Mouse (Mus musculus) frontal cortex, postnatal 14 days (tissue): ENCODE data around the gene Snx29.
A peak's percentile ranks its signal among the peaks of the same experiment; 100 is the strongest.
"Not testable (repeated sequence)": the region's sequence is repeated elsewhere in the genome, so short reads cannot be mapped to it uniquely, and the experiment has no call there.

Experiments used
- DNase-seq, 2 experiments: peaks; one replicate each; pipeline ENCODE4 v3.0.0; 2022; ENCODE audit warnings: low spot score in 2 of 2

The Snx29 gene

DNA sequence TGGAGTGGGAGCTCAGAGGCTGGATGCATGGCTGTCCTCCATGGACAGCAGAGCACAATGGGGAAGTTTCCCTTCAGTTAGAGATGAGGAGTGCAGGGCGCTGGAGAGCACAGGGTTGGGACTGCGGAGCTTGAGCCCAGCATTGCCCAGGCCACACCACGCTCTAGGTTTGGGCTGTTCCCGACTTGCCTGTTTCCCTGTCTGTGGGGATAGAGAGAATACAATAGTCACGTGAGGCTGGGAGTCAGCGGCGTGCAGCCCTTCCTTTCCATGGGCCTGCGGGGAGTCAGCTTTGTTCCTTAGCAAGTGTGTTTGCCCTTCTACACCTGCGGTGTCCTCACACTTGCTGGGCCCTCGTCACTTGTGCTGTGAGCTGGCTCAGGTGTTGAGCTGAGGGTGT, 37.2 kb downstream of the Snx29 start:
- no peak for DNase-seq

DNA sequence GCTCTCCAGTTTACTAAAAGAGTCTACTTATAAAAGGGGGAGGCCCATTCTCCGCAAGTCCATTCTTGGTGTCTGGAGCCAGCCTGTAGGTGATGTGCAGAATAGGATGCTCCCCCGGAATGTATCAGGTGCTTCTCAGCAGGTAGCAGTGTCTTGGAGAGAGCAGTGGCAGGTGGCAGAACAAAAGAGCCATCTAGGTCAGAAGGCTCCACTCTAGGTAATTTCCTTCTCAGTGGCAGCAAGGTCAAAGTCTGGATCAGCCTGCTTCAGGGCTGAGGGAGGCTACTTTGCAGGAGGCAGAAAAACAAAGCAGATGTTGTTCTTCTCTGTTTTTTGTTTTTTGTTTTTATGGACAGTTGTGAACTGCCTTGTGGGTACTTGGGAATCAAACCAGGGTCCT, 37.9 kb downstream of the Snx29 start:
- not testable (repeated sequence) for DNase-seq

DNA sequence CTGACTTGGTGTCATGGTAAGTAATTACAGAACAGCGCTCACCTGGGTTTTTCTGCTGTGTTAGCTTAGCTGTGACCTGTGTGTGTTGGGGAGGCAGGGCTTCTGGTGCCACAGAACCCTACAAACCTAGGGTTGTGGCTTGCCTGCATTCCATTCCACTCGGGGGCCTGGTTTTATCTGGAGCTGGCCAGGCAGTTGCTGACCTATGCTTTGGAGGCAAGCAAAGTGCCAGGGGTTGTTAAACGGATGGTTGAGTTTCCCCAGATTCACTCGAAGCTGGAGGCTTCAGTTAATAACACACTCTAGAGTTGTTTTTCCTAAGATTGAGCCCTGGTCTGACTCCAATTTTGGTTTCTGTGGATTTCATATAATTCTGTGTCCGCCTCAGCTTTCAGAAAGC, 42.9 kb downstream of the Snx29 start:
- DNase-seq = no peak

DNA sequence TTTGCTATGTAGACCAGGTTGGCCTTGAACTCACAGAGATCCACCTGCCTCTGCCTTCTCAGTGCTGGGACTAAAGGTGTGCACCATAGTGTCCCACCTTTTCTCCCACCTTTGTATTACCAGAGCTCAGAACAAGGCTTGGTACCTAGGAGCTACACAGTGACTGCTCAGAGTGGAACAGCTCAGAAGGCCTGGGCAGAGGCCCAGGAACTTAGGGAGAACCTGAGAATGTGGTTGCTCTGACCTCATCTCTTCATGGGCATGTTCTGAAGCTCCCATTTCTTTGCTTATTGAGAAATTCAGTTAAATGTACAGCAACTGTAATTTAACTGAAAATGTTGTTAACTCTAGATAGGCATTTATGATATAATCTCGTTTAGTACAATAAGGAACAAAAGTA, 44.1 kb downstream of the Snx29 start:
- no peak for DNase-seq

DNA sequence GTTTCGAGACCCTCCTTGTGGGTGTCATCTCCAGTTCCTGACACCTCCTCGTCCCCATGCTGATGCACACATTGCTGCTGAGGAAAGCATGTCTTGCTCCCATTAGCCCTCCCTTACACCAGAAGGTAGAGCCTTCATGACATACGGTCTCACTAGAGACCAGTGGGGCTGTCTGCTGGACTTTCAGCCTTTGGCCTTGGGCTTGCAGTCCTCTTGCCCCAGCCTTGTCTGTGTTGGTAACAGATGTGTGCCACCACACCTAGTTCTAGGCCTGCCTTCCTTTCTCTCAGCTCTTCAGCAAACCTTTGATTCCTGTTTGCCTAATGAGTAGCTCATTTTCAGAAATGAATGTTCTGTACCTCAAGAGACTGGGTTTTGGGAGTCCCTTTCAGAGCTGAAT, 45.7 kb downstream of the Snx29 start:
- DNase-seq = no peak

DNA sequence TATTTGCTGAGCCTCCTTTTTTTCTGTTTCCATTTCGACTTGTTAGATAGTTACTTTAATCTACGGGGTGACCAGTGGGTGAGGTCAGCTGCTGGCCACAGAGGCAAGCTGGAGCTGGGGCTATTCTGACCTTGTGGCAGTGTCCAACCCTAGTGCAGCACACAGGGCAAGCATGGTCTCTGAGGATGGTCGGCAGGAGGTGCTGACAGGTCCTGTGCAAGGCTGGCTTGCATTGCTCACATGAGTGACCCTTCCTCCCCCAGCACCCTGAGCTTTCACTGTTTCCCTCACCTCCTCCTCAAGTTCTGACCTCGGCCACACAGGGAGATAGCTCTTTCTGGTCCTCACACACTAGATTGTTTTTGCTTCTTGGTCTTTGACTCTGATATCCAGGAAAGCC, 46.5 kb downstream of the Snx29 start:
- DNase-seq = no peak

DNA sequence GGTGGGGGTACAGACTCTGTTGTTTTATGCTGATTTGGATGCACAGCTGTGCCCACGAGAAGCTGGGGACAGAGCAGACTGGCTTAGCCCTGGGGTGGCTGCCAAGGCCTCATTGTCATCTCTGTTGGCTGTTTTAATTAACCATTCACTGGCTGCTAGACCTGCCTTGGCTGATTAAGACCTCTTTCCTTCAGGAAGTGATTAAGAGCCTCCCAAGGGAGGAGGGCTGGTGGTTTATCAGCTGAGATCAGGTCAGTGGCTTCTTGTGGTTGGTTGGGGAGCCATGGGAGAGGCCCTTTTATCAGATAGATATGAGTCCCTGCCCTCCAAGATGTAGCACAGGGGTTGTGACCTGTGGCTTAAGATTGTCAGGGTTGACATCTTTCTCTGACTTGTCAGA, 46.9 kb downstream of the Snx29 start:
- no peak for DNase-seq

DNA sequence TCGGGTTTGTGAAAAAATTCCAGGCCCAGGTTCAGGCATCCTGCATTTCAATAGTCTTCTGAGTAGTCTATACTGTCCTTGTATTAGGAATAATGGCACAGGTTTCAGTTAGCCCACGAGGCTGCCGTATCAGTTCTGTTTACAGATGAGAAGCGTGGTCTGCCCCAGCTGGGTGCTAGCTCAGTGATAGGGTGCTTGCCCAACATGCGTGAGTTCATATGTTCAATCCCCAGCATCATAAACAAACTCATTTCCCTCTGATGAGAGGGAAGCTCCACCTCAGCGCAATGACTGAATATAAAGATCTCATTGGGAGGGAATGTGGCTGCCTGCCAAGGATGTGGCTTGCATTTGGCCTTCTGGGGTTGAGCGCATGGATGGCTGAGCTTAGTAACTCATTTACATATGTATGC, 47.4 kb downstream of the Snx29 start:
- no peak for DNase-seq

DNA sequence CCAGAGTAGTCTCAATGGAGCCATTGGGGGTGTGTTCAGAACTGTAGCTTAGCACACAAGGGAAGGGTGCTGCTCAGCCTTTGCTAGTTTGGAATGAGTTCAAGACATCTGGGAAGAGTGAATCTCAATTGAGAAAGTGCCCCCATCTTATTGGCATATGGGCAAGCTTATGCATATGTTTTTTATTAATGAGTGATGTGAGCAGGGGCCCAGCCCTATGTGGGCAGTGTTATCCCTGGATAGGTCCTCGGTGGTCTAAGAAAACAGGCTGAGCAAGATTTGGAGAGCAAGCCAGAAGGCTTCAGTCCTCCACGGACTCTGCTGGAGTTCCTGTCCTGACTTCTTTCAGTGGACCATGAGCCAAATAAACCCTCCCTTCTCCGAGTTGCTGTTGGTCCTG, 56.6 kb downstream of the Snx29 start:
- no peak for DNase-seq

DNA sequence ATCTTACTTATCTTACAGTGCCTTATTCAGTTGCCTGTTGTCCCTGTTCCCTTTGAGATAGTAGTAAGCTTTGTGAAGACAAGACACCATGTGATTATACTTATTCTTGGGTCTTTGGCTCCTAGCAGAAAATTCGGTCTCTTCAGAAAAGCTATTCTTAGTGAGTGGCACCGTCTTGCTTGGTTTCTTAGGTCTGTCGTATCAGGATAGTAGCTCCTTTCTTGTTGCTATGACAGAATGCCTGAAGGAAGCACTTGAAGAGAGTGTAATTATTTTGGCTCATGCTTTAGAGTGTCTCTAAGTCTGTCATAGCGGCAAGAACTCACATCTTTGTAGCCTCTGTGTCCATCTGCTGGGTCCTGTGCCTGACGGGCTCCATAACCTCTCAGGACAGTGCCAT, 57.3 kb downstream of the Snx29 start:
- no peak for DNase-seq

DNA sequence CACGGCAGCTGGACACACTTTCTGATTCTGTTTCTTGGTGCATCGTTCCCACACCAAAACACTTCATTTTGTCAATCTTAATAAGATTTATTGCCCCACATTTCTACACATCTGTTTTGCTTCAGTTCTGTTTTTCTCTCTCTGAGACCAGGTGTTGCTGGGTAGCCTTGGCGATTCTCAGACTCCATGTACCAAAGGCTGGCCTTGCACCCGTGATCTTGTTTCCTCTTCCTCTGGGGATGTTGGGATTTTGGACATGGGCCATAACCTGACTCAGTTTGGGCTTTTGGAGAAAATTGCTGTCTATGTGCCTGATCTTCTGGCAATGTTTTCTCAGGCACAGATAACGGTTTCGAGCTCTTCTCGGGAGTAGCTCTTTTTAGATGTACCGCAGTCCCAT, 58.2 kb downstream of the Snx29 start:
- no peak for DNase-seq

DNA sequence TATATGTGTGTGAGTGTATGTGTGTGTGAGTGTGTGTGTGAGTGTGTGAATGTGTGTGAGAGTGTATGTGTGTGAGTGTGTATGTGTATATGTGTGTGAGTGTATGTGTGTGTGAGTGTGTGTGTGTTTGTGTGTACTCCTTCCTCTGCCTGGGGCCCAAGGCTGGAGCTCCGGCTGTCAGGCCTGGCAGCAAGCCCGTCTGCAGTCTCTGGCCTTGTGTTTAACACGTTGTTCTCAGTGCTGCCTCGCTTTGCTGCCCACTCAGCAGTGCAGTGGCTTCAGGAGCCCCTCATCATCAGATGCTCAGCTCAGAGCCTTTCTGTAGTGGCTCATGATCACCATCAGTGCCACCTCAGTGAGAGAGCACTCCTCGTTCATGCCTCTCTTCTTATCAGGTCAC, 61.7 kb downstream of the Snx29 start:
- peak in 1 of 2 experiments; percentile 15 for DNase-seq

DNA sequence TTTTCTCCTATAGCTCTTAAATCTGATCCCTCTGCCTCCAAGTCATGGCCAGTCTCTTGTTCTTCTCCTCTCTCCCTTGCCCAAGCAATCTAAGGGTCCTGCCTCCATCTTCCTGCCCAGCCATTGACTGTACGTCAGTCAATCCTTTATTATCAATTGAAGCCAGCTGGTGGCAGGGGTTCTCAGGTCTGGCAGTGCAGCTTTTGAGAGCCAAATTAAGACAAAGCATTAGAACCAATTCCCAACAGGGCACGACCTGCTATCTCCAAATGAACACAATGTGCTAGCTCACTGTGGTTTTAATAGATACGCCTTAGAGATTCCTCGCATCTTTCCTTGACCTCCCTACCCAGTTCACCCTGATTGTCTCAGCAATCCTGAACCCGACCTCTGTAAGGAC, 62.4 kb downstream of the Snx29 start:
- no peak for DNase-seq

DNA sequence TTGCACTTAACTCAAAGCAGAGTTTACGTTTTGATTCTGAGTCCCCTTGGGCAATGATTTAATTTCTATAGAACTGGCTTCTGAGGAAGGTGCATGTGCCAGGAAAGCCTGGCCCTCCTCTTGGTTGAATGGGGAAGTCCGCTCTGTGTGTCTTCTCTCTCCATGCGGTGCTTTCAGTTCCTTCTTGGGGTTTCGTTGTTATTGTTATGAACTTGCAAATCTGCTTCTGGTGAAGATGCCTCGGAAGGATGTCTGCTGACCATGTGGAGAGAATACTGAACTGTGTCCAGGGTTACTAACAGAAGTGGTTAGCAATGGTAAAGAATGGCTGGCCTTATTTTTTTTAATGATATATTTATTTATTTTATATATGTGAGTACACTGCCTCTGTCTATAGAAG, 63.1 kb downstream of the Snx29 start:
- DNase-seq = no peak

DNA sequence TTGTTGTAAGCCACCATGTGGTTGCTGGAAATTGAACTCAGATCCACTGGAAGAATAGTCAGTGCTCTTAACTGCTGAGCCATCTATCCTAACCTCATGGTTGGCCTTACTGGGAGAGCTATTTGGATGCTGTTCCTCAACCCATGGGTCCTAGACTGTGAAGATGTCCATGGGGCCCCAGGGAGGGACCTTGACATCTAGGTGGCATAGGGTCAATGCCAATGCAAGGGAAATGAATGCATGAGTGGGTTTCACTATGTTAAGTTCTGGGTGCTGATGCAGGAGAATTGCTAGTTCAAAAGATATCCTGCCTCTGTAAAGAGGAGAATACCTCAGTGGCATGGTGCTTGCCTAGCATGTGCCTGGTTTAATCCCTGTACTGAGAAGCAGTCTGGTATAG, 63.5 kb downstream of the Snx29 start:
- DNase-seq = no peak

DNA sequence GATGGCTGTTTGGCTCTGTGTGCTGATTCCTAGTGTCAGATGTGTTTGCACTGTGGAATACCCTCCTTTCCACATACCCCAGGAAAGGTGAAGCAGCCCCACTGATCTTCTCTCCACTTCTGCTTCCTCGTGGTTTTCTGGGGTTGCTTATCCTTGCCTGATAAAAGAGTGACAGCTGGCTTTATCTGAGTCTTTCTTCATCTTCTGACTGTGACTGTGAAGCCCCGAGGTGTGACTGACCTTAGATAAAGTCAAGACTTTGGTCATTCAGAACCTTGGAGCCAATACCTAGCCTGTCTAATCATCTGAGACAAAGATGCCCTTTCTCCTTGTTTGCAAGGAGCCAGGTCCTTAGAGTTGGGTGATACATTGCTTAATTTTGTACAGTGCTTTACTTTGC, 65.4 kb downstream of the Snx29 start:
- no peak for DNase-seq

DNA sequence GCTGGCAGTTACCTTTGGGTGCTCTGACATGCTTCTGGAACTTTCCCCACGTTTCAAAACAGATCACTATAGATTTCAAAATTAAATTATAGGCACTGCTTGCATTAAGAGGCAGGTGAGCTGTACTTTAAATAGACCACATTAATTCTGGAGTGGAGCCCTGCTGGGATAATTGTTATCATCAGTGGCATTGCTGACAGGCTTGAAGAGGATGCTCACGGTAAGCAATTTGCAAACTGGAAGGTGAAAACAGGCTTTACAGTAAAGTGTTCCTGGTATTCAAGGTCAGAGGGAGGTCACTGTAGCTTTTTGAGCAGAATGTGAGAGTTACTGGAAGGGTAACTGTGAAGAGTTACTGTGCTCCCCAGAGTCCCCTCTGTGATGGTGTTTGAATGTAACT, 66.6 kb downstream of the Snx29 start:
- DNase-seq = no peak

DNA sequence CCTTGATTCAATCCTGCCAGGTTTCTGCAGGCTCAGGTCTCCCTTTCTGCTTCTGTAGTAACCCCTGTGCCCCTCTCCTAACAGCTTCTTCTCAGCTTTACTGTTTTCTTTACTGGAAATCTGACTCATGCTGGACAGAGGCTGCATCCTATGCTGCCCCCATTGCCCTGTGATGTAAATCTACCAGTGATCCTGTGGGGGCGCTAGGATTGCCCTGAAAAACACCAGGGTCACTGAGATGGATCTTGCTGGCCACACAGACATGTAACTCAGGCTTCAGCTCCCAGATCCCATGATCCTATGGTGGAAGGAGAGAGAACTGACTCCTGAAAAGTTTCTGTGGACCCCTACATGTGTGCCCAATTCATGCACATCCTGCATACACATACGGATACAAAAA, 73.9 kb downstream of the Snx29 start:
- no peak for DNase-seq

DNA sequence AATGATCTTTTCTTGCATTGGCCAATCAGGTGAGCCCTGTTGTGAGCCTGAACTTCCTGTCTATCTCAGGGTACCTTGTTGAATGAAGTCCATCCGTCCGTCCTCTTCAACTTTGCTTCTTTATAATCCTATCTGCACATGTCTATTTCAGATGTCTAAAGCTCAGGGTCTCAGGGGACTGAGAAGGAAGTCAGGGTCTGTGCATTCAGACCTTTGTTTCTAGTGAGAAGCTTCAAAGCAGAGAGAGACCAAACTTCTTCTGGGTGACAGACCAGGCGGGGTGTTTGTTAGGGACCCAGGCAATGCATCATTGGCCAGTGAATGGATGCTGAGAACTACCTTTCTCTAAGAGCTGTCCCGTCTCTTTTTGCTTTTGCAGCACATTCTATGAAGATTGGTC, 76.7 kb downstream of the Snx29 start:
- DNase-seq = no peak

DNA sequence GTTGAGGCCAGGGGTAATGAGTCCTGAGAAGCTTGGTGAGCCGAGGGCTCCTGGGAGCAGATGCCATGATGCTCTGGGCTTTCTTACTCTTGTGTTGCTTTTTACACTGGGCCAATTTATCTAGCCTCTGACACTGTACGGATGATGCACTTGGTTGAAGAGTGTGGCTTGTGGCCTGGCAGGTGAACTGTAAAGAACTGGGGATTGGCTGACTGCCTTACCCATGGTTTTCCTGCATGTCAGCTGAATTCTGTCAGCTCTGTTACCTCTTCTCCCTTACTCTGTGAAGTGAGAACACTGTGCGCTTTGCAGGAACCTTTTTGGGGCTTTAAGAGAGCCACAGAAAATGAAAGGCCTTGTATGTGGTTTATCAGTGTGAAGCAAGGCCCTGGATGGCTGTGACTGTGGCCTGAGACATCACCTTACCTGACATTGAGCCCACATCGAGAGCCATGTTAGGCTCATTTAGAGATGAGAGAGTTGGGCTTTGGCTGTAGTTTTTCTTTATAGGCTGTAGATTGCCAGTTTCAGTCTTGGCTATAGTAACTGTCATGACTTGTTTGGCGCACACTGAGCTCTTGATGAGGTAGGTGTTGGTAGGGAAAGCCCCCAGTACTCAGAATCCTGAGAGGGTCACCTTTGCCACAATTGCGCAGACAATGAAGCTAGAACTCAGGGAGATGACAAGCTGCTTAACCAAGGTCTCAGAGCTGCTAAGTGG, 77.3 kb downstream of the Snx29 start:
- no peak for DNase-seq

DNA sequence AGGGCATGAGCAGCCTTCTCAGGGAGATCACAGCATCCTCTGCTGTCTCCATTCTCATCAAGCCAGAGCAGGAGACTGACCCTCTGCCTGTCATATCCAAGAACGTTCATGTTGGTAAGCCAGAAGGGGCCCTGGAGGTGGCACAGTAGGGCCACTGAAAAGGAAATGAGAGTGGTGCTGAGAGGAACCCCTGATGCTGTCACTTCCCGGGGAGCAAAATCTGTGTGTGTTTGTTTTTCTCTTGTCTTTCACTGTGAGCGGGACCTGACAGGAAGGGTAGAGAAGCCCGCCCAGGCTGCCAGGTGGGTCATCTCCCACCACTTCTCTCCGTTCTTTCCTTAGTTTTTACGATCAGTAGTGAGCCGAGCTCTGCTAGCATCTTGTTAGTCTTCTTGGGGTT, 78.2 kb downstream of the Snx29 start:
- DNase-seq = no peak

DNA sequence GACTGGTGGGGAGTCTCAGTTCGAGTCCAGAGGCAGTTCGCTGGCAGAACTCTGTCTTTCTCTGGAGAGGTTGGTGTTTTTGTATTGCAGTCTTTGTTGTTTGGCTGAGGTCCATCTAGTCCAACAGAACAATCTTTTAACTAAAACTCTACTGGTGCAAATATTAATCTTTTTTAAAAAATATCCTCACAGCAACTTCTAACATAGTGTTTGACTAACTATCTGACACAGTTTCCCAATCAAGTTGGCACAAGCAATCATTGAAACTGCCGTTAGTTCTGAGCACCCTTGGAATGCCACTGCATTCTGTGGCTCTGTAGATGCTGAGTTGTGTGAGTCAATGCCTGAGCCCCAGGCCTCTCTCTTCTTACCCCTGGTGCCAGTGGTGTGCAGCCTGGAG, 82.5 kb downstream of the Snx29 start:
- DNase-seq = no peak

DNA sequence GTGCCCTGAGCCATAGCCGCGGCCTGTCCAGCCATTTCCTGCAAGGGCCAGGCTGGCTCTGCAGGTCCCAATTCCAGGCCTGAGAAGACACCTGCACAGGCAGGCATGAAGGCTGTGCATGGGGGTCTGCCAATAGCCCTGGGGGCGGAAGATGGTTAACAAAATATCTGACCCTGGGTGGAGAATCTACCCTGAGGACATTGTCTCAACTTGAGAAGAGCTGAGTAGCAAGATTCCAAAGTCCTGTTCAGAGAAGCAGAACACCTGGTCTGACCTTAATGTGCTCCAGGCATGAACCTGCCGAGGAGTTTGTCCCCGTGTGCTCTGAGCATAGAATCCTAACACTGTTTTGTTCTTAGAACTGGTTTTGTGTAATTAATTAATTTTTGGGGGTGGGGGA, 83.5 kb downstream of the Snx29 start:
- DNase-seq = no peak

DNA sequence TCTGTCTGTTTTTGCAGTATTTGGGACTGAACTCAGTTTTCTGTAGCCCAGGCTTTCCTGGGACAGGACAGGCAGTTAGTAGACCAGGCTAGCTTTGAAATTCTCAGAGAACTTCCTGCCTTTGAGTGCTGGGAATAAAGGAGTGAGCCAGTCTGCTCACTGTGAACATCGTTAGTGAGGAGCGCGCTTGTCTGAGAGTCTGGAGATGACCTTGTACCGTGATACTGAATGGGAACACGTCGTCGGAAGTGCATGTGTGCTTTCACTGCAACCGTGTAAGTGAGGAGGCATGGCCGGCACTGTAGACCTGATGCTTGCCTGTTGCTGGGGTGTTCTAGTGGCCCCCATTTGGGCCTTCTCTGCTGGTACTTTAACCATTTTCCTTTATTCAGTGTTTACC, 83.9 kb downstream of the Snx29 start:
- DNase-seq = no peak
